Mouse (Mus musculus) heart, embryonic 12.5 days (tissue): ENCODE data around the gene Gsdma3. TPM values are rescaled to one million over a fixed set of nuclear protein-coding genes. Genes with fewer than 3 reads are reported as not detected.
A peak's percentile ranks its signal among the peaks of the same experiment; 100 is the strongest.

Experiments
- ATAC-seq: fragments of 200-750 bp; cut with Nextera tagmentation; 2 replicates; pipeline ENCODE4 v1.8.0; 2017; ENCODE audit warnings: moderate TSS enrichment, moderate library complexity; ENCODE audit not compliant: insufficient number of reproducible peaks, low FRiP score
- H3K27ac ChIP-seq: fragments of 300-500 bp; sonication (generic); 2 replicates; pipeline ENCODE4 v1.5.1; 2016; ENCODE audit warnings: mild to moderate bottlenecking, moderate library complexity; ENCODE audit not compliant: poor library complexity, severe bottlenecking
- H3K27me3 ChIP-seq: fragments of 300-500 bp; sonication (generic); replicated peaks from 2 replicates; pipeline ENCODE4 v1.6.1; 2016; ENCODE audit warnings: mild to moderate bottlenecking, moderate library complexity
- H3K36me3 ChIP-seq: fragments of 300-500 bp; sonication (generic); 2 replicates; pipeline ENCODE4 v1.6.1; 2016; ENCODE audit warnings: mild to moderate bottlenecking, moderate library complexity
- H3K4me1 ChIP-seq: fragments of 300-500 bp; sonication (generic); replicated peaks from 2 replicates; pipeline ENCODE4 v1.6.1; 2016; ENCODE audit warnings: mild to moderate bottlenecking
- H3K4me2 ChIP-seq: fragments of 300-500 bp; sonication (generic); 2 replicates; pipeline ENCODE4 v1.6.1; 2016; ENCODE audit warnings: mild to moderate bottlenecking, moderate library complexity
- H3K4me3 ChIP-seq: fragments of 300-500 bp; sonication (generic); 2 replicates; pipeline ENCODE4 v1.5.1; 2016; ENCODE audit warnings: mild to moderate bottlenecking
- H3K9ac ChIP-seq: fragments of 300-500 bp; sonication (generic); 2 replicates; pipeline ENCODE4 v1.6.1; 2016; ENCODE audit warnings: mild to moderate bottlenecking, moderate library complexity
- H3K9me3 ChIP-seq: fragments of 300-500 bp; sonication (generic); replicated peaks from 2 replicates; pipeline ENCODE4 v1.6.1; 2016; ENCODE audit warnings: mild to moderate bottlenecking, moderate library complexity
- WGBS: fragments of 180-500 bp; shearing (Covaris S2); methylation state at CpG from one replicate; pipeline ENCODE4 v1.1.7; 2016; 5-methylcytosine and 5-hydroxymethylcytosine counted together
- polyA plus RNA-seq: library from polyadenylated mRNA; unstranded; fragments of >200 nt; fragmentation: Nextera tagmentation; extraction: Ambion mirVana; gene quantifications from 2 replicates; pipeline ENCODE4 v1.2.1, GENCODE M21; 2016

The Gsdma3 gene
- not detected in 2 replicates for polyA plus RNA-seq

- no peak within 1 kb of the TSS for H3K4me3 ChIP-seq
- no peak within 1 kb of the TSS for H3K4me2 ChIP-seq
- peaks cover 5% of the 10 kb centered on the region; the same call in 1 of the 2 replicates for H3K27me3 ChIP-seq
- no peak within 1 kb of the TSS for H3K27ac ChIP-seq
- peaks cover 20% of the 10 kb centered on the region for H3K9me3 ChIP-seq
- no peak within 1 kb of the TSS for H3K9ac ChIP-seq
- ATAC-seq = no peak
- no peaks in the 10 kb centered on the region for H3K4me1 ChIP-seq
- 87% methylated on average over 10 of the region's 10 CpGs for WGBS
- no peaks in the 10 kb centered on the region for H3K36me3 ChIP-seq
These were observed at the start of gene Gsdma3, which contains the start of gene Gm12355 for GRCm38 (mm10) chr11:98625611-98626410. Gene Gsdma3 (plus strand): TSS chr11:98626360. Gene Gm12355 (minus strand): TSS chr11:98625661.

- no peak overlapping the region for H3K4me2 ChIP-seq
- ATAC-seq = no peak
- H3K27ac ChIP-seq = no peak overlapping the region
- H3K4me1 ChIP-seq = peaks cover 32% of the 10 kb centered on the region
- H3K9me3 ChIP-seq = no peaks in the 10 kb centered on the region
- H3K4me3 ChIP-seq = no peak overlapping the region
- no peaks in the 10 kb centered on the region for H3K27me3 ChIP-seq
- peaks cover 21% of the 10 kb centered on the region for H3K36me3 ChIP-seq
- H3K9ac ChIP-seq = no peak overlapping the region
- 89% methylated on average over 5 of the region's 5 CpGs for WGBS
These were observed 48.4 kb upstream of the Gsdma3 start for GRCm38 (mm10) chr11:98577776-98578175.

- Histone ChIP-seq H3K36me3 (peaks cover 34% of the 10 kb centered on the region), H3K4me1 (peaks cover 59% of the 10 kb centered on the region), H3K27me3 (no peaks in the 10 kb centered on the region), H3K4me2 (peak overlapping the region; percentile 21), H3K9me3 (no peaks in the 10 kb centered on the region), H3K4me3 (no peak overlapping the region), H3K9ac (no peak overlapping the region), H3K27ac (peak overlapping the region; percentile 77)
- 29% methylated on average over 16 of the region's 16 CpGs for WGBS
- ATAC-seq = peak; percentile 68
These were observed 45.6 kb upstream of the Gsdma3 start for GRCm38 (mm10) chr11:98580301-98581121.

DNA sequence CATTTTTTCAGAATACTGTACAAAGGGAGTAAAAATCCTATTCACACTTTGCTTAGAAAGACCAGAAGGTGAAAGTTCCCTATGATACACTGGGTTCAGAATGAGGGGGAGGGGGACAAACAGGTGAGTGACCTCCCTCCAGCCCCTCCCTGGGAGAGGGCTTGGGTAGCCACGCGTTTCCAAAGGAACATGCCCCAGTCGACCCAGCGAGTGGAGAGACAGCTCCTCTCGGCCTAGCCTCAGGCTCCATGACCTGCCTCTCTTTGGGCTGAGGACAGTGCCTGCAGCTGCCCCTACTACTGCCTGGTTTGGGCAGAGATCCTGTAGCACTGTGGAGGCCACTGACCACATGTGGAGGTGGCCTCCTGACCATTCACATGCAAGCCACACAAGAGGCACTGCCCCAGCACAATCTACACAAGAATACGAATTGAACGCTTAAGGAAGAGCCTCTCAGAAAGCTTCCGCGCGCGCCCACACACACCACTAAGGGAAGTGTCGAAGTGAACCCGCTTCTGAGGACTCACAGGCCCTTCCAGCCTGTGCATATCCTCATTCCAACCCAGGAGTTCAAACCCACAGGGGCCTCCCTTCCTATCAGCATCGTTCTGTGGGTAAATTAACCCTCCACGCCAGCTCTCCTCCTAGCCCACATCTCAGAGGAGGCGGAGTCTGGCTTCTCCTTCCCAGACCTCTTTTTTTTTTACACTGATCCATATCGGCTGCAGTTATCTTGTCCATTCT is 44.7 kb upstream of the Gsdma3 start:
- H3K27ac ChIP-seq = peak overlapping the region; percentile 77
- WGBS = 55% methylated on average over 17 of the region's 17 CpGs
- H3K36me3 ChIP-seq = peaks cover 34% of the 10 kb centered on the region
- H3K27me3 ChIP-seq = no peaks in the 10 kb centered on the region
- ATAC-seq = no peak
- H3K9ac ChIP-seq = peak overlapping the region; percentile 31; the same call in 1 of the 2 replicates
- peaks cover 68% of the 10 kb centered on the region for H3K4me1 ChIP-seq
- H3K4me2 ChIP-seq = peak overlapping the region; percentile 37
- H3K4me3 ChIP-seq = no peak overlapping the region
- no peaks in the 10 kb centered on the region for H3K9me3 ChIP-seq

- WGBS = 62% methylated on average over 8 of the region's 8 CpGs
- Histone ChIP-seq H3K4me3 (peak overlapping the region; percentile 6; the same call in 1 of the 2 replicates), H3K4me1 (peaks cover 69% of the 10 kb centered on the region), H3K4me2 (peak overlapping the region; percentile 37), H3K36me3 (peaks cover 34% of the 10 kb centered on the region), H3K9me3 (no peaks in the 10 kb centered on the region), H3K27me3 (no peaks in the 10 kb centered on the region), H3K9ac (peak overlapping the region; percentile 26), H3K27ac (peak overlapping the region; percentile 75)
- ATAC-seq = no peak
These were observed 44.2 kb upstream of the Gsdma3 start for GRCm38 (mm10) chr11:98582030-98582388.

DNA sequence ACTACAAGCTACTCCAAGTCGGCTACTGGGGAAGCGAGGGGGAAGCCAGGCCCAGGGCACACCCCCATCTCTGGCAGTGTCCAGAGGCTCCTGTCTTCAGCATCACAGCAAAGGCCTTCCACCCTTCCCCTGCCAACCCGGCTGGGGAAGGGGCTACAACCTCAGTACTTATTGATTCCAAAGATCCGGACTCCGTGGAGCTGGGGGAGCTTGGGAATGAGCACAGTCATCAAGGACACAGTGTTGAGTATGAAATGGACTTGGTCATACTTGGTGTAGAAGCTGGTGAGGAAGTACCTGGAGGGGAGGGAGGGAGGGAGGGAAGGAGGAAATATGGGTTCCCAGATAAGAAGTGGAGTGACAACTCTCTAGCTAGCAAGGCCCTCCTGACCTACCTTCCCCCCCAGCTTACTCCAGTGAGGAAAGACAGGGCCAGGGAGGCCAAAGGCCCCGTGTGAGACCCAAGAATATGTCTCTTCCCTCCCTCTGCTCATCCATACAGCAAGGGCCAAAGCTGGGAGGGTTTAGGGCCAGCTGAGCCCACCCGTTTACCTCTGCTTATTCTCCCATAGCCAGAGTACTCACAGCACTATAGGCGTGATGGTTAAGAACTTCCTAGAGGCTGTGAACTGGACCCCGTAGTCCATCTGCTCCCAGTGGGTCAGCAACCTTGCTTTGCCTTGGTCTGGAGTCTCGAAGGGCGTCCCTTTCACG is 43.5 kb upstream of the Gsdma3 start:
- no peaks in the 10 kb centered on the region for H3K9me3 ChIP-seq
- peaks cover 72% of the 10 kb centered on the region for H3K4me1 ChIP-seq
- peak overlapping the region; percentile 88 for H3K4me2 ChIP-seq
- 68% methylated on average over 12 of the region's 12 CpGs for WGBS
- H3K36me3 ChIP-seq = peaks cover 34% of the 10 kb centered on the region
- ATAC-seq = peak; percentile 41
- H3K4me3 ChIP-seq = peak overlapping the region; percentile 6; the same call in 1 of the 2 replicates
- peak overlapping the region; percentile 26 for H3K9ac ChIP-seq
- H3K27me3 ChIP-seq = no peaks in the 10 kb centered on the region
- H3K27ac ChIP-seq = peak overlapping the region; percentile 75

DNA sequence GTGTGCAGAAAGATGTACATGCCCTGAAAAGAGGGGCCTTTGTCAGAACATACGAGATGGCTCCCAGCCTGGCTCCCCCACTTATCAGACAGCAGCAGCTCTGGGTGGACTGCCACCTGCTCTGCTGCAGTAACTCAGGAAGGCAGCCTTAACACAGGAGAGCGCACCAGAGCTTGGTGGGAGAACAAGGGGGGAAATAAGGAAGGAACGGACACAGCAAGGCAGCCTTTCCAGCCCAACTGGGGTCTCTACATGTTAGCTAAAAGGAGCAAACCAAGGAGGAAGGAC is 43.0 kb upstream of the Gsdma3 start:
- H3K27me3 ChIP-seq = no peaks in the 10 kb centered on the region
- no peak overlapping the region for H3K4me3 ChIP-seq
- H3K9ac ChIP-seq = no peak overlapping the region
- H3K27ac ChIP-seq = peak overlapping the region; percentile 65
- H3K36me3 ChIP-seq = peaks cover 34% of the 10 kb centered on the region
- H3K4me2 ChIP-seq = peak overlapping the region; percentile 88
- peaks cover 77% of the 10 kb centered on the region for H3K4me1 ChIP-seq
- no peaks in the 10 kb centered on the region for H3K9me3 ChIP-seq
- peak; percentile 46; the same call in 1 of the 2 replicates for ATAC-seq
- 70% methylated on average over 3 of the region's 3 CpGs for WGBS

GRCm38 (mm10) chr11:98583571-98583970 is 42.6 kb upstream of the Gsdma3 start:
- 0 out of 2 replicates have a peak overlapping the region, but pooled peaks have one; percentile 51 for H3K9ac ChIP-seq
- H3K4me3 ChIP-seq = no peak overlapping the region
- H3K36me3 ChIP-seq = peaks cover 34% of the 10 kb centered on the region
- peaks cover 81% of the 10 kb centered on the region for H3K4me1 ChIP-seq
- WGBS = 13% methylated on average over 3 of the region's 3 CpGs
- peak overlapping the region; percentile 88 for H3K4me2 ChIP-seq
- H3K27me3 ChIP-seq = no peaks in the 10 kb centered on the region
- no peak for ATAC-seq
- no peaks in the 10 kb centered on the region for H3K9me3 ChIP-seq
- peak overlapping the region; percentile 65 for H3K27ac ChIP-seq

GRCm38 (mm10) chr11:98584146-98584545 is 42.0 kb upstream of the Gsdma3 start:
- no peaks in the 10 kb centered on the region for H3K9me3 ChIP-seq
- no peak overlapping the region for H3K4me3 ChIP-seq
- H3K27ac ChIP-seq = 0 out of 2 replicates have a peak overlapping the region, but pooled peaks have one; percentile 35
- no peaks in the 10 kb centered on the region for H3K27me3 ChIP-seq
- peak overlapping the region; percentile 95; the same call in 1 of the 2 replicates for H3K9ac ChIP-seq
- peaks cover 83% of the 10 kb centered on the region for H3K4me1 ChIP-seq
- peak overlapping the region; percentile 88 for H3K4me2 ChIP-seq
- peaks cover 34% of the 10 kb centered on the region for H3K36me3 ChIP-seq
- no peak for ATAC-seq
- WGBS = 28% methylated on average over 1 of the region's 1 CpGs

- Histone ChIP-seq H3K4me2 (peak overlapping the region; percentile 88), H3K4me1 (peaks cover 88% of the 10 kb centered on the region), H3K9me3 (no peaks in the 10 kb centered on the region), H3K4me3 (no peak overlapping the region), H3K9ac (peak overlapping the region; percentile 95; the same call in 1 of the 2 replicates), H3K27me3 (no peaks in the 10 kb centered on the region), H3K36me3 (peaks cover 34% of the 10 kb centered on the region), H3K27ac (no peak overlapping the region)
- ATAC-seq = no peak
- WGBS = 90% methylated on average over 6 of the region's 6 CpGs
These were observed 41.5 kb upstream of the Gsdma3 start for GRCm38 (mm10) chr11:98584629-98585177.
